Mouse (Mus musculus): ENCODE data around the gene Podxl2.
A peak's percentile ranks its signal among the peaks of the same experiment; 100 is the strongest.

Podxl2 gene

DNA sequence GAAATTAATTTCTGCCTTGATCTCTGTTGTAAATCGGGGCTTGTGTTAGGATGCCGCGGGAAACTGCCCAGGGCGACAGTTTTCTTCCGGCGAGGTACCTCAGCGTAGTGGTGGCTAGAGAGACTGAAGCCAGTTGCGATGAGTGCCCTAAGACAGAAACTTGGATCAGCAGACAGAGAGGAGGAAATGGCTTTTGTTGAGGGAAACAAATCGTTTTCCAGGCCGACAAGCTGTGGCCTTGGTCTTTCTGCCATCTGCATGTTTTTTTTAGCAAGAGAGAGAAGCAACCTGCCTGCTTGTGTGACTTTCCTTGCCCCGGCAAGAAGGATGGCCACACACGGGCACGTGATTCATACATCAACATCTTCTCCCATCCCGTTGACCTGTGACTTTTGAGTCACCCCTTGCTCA is 80.3 kb downstream of the Podxl2 start:
- DNase-seq, result peak; percentile 42 to 57

DNA sequence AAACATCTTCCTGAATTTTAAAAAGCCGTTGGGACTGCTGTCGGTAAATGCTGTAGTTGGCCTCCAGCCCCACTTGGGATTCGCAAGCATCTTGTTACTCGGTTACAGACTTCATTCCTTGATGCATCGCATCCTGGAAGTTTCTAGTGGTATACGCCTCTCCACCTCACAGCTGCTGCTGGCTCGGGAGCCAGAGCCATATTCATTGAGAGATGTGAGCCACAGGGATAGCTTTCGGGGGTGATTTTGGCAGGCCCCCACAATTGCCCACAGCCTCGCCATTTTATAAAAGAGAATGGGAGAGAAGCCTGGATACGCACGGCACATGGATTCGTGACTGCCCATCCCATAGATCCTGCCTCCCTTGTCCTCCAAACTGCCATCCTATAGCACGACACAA is 81.0 kb downstream of the Podxl2 start:
- DNase-seq, result no peak

DNA sequence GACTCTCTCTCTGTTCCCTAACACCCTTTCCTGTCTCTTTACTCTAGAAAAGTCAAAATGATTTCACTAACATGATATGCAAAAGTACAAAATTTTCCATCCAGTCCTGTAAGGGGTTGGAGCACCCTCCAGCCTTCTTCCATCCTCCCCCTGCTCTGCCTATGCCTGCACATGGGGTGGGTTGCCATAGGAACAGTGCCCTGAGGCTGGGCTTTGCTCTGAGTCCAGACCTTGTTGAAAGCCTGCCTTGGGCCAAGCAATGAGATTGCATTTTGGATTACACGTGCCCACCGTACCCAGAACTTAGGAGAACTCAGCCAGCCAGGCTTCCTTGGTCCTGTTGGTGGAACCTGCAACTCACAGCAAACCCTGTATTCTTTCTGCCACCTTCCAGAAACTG is 81.6 kb downstream of the Podxl2 start:
- no peak for DNase-seq

All from cerebellum, postnatal 36 days (tissue).